Mouse (Mus musculus): Measurements from ENCODE around the gene 3100002H09Rik. TPM values are rescaled to one million over a fixed set of nuclear protein-coding genes. Genes with fewer than 3 reads are reported as not detected.

Gene 3100002H09Rik
- total RNA-seq, 2 experiments from 2014 or later = not detected

DNA sequence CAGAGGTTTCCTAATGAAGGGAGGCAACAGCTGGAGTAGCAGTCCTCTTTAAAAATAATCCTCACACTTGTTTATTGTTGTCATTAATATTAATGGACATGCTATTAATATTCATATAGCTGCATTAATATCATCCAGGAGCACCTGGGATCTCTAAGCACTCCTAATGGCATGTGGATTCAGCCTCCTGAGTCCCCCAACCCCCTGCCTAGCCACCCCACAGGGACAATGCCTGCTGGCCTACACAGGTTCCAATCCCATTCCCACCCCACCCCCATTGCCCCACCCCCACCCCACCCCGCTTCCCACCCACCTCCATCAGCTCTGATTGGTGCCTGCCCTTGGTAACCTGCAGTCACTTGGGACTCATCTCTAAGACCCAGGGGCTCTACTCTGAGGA, 6.0 kb upstream of the 3100002H09Rik start:
- intact Hi-C loops (cut with DNase I) = no loop called here
- DNase-seq = no peak

DNA sequence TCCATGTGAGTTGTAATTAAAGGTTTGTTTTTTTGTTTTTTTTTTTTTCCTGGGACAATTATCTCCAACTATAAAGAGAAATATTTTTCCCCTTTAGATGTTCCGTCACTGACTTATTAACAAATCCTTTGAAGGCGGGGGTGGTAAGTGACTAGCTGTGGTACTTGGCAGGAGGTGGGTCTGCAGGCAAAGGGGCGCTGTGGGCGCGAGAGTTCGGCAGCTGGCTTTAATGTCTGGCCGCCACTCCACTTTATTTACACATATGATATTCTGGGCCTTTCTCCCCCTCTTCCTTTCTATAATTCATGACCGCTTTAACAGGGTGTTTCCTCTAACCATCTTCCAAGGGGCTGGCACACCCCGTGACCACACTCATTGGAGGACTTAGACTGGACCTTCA, 5.4 kb upstream of the 3100002H09Rik start:
- intact Hi-C loops (cut with DNase I) = no loop called here
- DNase-seq = no peak

DNA sequence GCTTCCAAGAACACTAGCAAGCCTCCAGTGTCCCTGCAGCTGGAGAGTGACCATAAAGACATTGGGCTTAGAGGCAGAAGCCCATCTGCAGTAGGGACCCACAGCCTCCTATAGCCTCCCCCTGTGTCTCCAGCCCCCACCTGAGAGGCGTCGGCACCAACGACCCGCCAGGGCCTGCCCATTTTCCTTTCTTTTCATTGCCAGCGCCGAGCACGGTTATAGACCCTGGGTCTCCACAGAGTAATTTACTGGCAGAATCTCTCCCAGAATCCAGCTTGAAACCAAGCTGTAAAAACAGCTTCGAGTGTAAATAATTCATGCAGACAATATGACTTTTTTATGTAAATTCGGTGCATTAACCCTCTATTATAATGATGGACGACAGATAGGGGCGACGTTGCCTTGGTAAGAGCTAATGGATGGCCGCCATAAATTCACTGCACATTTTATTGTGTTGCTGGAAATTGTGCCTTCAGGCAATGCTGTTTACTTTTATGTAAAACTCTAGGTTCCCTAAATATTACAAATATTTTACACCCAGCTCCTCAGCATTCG, 4.9 kb upstream of the 3100002H09Rik start:
- intact Hi-C loops (cut with DNase I) = no loop called here
- DNase-seq = no peak

DNA sequence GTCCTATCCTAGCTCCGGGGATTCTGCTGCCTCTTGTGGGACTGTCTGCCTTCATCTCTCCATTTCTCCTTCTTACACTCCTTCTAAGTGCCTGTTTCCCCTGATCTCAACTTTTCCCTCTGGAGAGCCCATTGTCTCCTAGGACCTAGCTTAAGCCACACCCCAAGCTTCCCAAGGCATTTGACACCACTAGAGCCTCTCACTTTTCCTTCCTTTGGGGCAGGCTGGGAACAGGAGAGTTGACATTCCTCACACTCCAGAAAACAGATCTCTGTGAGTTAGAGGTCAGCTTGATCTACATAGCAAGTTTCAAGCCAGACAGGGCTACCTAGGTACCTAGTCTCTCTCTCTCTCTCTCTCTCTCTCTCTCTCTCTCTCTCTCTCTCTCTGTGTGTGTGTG, 3.6 kb upstream of the 3100002H09Rik start:
- intact Hi-C loops (cut with DNase I) = no loop called here

DNA sequence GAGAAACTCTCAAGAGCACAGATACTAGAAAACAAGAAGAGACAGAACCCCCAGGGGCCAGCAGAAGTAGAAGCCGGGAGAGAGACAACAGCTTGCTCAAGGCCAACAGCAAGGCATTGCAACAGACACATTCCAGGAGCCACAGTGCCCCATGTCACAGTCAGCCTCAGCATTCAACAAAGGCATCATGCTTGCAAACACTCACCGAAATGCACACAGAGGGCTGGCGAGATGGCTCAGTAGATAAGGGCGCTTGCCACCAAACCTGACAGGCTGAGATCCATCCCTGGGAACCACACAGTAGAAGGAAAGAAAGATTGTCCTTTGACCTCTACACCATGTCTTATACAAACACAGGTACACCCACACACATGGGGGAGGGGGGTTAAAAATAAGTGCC, 1.2 kb upstream of the 3100002H09Rik start:
- no peak for DNase-seq
- intact Hi-C loops (cut with DNase I) = no loop called here

More for the DNA sequence above, 3.6 kb upstream of the 3100002H09Rik start:
- no peak for DNase-seq

DNA sequence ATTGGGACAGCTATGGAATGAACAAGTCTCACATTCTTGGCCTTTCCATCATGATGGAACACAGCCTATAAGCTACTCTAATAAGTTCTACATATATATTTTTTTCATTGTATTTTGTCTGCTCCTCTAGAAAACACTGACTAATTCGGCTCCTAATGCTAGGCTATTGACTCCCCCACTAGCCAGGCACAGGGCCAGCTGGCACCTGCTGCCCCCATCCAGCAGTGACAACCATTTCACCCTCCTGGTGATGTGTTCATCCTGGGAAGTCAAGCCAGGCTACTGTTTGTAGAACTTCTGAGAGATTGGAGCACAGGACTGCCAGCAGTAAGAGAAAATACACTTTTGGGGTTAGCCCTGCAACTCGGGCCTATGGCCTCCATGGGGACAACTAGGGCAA, 537 bp downstream of the 3100002H09Rik start:
- intact Hi-C loops (cut with DNase I) = no loop called here
- peak in 1 of 2 experiments; percentile 19 for DNase-seq

DNA sequence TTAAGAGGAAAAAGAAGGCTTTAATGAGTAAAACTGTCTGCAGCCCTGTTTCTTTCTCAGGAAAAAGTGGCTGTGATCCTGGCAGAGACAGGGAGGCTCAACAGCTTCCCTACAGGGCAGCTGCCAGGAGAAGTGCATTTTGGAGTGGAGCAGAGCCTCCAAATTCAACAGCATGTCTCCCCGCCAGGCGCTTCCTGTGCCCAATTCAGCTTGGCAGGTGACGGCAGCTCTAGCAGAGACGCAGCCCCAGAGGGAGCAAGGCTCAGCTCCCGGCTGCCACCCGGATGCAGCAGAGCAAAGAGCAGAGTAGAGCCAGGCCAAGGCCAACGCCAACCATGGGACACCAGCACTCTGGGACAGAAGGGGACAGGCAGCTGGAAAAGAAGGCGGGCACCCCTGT, 3.4 kb downstream of the 3100002H09Rik start:
- intact Hi-C loops (cut with DNase I) = no loop called here
- no peak for DNase-seq

DNA sequence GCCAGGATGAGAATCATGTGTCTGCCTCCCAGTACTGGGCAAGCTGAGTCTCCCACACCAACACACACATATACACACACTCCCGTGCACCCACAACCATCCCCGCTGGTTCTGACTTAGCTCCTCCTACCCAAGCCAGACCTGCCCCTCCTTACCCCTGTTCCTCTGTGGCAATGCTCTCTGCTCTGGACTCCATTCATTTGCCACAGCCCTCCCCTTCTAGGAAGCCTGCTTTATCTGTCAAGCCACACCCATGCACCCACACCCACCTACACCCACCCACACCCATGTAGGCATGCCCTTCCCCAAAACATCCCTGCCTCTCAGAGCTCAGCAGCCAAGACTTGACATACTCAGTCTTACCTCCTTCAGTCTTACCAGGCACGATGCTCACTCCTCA, 4.4 kb downstream of the 3100002H09Rik start:
- intact Hi-C loops (cut with DNase I) = no loop called here
- DNase-seq = no peak

DNA sequence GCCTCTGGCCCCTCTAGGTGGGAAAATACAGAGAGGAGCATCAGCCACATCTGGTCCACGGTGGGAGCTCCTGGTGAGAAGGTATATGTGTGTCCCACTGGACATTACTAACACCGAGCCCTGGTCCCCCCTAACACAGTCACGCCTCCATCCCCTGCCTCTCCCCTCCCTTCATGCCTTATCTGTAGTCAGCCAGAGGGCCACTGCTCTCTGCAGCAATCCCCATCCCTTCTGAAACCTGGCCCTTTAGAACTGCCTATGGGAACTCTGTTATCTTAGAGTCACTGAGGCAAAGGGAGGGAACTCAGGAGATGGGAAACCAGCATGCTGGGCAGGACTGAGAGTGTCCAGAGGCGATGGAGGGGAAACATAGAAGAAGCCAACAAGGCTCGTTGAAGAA, 5.3 kb downstream of the 3100002H09Rik start:
- intact Hi-C loops (cut with DNase I) = no loop called here
- no peak for DNase-seq

DNA sequence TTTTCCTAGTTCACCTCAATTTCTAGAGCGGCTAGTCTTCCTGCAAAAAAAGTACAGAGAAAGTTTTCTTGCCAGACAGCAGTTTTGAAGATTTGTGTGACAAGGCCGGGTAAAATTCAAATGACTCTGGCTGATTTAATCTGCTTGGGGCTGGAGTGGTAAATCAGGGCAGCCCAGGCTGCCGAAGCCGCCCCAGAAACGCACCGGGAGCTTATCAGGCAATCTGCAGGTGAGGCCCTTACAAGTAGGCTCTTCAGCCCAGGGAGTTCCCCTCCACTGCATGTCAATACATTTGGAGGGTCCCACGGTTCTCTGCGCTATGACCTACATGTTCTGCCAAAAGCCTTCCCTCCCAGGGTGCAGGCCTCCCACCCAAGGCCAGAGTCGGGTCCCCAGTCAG, 6.9 kb downstream of the 3100002H09Rik start:
- no peak for DNase-seq
- intact Hi-C loops (cut with DNase I) = no loop called here

DNA sequence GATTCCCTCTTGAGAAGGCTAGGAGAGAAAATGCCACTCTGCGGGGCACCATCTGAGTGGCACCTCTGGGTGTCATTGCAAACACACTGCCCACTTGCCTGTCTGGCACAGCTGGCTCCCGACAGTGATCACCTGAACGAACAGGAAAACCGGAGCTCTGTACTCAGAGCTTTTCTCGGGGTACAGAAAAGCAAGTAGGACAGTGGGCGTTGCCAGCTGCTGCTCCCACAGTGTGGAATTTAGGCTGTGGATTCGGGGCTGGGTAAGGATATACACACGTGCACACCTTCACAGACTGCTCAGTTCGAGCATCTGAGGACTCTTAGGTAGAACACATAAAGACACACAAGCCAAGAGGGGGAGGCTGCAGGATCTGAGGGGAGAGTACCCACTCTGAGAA, 14.7 kb downstream of the 3100002H09Rik start:
- intact Hi-C loops (cut with DNase I) = no loop called here
- DNase-seq = no peak

DNA sequence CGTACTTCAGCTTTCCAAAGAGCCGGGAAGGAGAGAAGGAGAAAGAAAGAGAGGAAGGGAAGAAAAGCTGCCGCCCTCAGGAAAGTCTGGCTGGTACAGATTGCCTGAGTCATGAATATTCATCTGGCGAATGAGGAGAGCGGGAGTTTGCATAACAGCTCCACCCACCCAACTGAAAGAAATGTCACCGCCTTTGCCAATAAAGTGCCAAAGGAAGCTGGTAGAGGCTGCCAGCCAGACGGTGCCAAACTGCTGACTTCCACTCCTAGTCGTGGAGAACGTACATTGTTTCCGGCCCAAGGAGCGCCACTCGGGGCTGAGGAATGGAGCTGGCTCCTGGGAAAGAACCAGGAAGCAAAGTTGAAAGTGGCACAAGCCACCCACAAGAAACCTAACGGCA, 15.7 kb downstream of the 3100002H09Rik start:
- intact Hi-C loops (cut with DNase I) = no loop called here
- peak in 1 of 2 experiments; percentile 23 for DNase-seq

DNA sequence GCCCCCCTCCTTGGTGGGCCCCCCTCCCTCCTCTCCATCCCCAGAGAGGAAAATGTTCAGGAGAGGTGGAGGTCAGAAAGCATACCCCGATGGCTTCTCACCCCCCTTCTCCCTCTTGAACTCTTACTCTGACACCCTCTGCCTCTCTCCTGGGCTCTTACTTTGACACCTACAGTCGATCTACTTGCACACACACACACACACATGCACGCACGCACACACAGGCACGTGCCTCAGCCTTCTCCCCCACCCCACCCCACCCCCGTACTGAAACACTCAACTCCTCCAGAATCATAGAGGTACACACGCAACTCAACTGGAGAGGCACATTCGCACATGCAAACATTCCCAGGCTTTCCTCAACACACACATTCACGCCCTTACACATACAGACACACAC, 16.9 kb downstream of the 3100002H09Rik start:
- intact Hi-C loops (cut with DNase I) = no loop called here
- DNase-seq = no peak

DNA sequence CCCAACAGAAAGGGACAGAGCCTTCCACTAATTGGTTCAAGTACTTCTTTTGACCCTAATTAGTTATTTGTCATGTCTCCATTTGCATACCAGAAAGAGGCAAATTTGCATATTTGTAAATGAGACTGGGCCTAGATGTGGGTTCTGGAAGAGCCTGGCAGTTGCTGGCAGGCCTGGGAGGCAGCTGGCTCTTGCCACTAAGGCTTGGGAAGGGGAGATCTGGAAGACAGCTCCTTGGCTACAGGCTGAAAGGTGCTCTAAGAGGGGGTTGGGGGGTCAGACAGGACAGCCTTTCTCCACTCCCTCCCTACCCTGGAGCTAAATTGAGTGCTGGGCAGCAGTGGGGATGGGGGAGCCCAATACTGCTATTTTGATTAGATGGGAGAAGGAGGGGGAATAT, 17.4 kb downstream of the 3100002H09Rik start:
- no peak for DNase-seq
- intact Hi-C loops (cut with DNase I) = no loop called here

DNA sequence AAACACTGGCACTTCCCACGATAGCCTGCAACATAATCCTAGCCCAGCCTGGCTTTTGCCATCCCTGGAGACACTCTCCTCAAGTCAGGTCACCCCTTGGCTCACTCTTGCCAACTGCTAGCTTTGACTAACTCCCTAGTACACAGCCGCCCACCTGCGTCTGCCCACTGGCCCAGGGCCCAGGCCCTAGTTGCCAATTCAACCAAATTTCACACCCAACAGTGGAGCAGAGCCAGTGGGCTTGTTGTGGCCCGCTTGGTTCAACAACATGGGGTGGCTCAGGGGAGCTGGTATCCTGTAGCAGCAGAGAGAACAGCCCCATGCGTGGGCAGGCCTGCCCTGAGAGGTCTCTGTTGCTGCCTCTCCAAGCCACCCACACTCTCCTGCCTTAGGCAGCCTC, 18.4 kb downstream of the 3100002H09Rik start:
- no peak for DNase-seq
- intact Hi-C loops (cut with DNase I) = no loop called here

DNA sequence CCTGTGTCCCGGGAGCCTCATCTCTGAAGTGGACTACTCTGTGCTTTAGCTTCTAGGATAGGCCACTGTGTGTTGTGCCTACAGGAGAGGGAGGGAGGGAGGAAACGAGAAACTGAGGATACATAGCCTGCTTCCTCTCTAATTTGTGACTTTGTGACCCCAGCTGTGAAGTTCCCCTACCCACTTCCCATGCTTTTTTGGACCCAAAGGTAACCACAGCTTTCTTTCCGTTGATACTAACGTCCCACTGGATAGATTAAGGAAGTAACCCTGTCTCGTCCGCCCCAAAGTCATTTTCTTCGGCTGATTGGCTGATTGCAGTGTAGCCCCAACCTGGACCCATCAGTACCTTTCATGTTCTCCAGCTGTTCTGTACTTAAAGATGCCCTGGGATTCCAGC, 29.9 kb downstream of the 3100002H09Rik start:
- no peak for DNase-seq
- intact Hi-C loops (cut with DNase I) = no loop called here

DNA sequence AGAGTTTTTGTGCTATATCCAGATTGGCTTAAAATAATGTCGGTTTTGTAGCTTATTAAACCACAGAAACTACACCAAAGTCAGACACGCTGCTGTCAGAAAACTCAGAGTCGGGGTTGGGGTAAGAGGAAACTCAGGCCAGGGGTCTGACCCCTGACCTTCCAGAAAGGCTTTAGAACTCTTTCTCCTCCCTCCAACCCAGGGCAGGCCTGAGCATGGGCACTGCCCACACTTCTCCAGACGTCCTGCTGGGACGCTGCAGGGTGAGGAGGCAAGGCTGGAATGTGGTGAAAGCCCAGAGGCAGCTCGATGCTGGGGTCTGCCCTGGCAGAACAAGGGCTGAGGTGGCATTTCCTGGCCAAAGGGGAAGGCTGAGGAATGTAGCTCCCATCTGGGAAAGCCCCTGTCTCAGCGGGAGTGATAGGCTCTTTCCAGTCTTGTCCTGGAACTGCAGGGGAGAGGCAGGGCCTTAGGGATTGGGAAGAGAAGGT, 34.6 kb downstream of the 3100002H09Rik start:
- intact Hi-C loops (cut with DNase I) = no loop called here
- peak in 1 of 2 experiments; percentile 15 for DNase-seq

DNA sequence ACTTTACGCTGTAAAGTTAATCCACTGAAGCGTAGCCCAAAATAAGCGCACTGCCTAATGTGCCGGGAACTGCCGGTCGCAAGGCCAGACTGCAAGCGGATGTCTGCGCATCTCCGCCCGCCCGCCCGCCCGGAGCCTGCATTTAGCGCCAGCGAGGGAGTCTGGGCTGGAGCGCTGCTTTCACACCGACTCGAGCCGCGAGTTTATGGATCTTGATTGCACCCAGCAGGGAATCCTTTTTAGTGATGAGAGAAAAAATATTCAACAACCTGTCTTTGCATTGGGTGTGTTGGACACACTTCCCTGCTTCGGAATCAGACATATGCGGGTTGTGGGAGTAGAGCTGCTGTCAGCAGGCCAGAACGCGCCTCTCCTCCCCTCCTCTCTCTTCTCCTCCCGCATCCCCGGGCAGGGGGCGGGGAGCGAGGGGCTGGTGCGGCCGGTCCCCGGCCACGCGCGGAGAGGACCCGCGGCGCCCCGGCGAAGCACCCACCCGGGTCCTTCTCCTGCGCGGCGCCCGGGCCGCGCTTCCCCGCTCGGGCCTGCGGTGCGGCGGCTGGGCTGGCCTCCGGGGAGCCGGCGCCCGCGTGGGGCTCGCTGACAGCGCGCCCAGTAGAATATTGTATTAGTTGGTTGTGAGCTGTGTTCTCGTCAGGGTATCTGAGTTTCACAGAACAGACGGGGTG, 35.2 kb downstream of the 3100002H09Rik start:
- intact Hi-C loops (cut with DNase I) = no loop called here
- peak; percentile 13 to 28 for DNase-seq

DNA sequence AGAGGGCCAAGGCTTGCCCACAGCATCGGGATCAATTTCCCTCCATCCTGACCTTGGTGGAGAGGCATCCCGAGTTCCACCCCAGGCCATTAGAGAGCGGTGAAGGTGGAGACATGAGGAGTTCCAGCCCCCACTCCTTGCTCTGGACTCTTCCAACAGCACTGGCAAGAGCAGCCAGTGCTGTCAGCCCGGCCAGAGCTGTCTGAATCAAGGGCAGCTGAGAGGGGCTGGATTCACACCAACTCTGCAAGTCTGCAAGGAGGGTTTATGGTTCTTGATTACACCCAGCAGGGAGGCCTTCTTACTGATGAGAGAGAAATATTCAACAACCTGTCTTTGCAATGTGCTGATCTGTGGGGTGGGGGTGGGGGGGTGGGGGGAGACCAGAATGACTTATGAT, 37.0 kb downstream of the 3100002H09Rik start:
- DNase-seq = peak; percentile 40
- intact Hi-C loops (cut with DNase I) = no loop called here

DNA sequence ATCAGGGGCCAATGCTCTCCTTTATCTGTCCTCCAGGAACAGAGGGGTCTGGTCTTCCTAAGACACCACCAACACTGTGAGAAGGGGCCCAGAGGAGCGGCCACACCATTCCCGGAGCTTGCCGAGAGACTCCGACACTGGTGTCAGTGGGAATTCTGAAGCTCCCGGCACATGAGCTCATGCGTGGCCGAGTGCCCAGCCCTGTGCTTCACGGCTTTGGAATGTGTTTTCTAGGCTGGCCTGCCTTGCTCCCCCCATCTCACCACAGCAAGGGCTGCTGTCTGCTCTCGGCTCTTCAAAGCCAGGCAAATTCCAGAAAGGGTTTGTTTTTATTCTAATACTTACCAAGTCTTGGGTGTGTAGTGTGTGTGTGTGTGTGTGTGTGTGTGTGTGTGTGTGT, 39.6 kb downstream of the 3100002H09Rik start:
- intact Hi-C loops (cut with DNase I) = no loop called here
- DNase-seq = peak; percentile 82 to 88

DNA sequence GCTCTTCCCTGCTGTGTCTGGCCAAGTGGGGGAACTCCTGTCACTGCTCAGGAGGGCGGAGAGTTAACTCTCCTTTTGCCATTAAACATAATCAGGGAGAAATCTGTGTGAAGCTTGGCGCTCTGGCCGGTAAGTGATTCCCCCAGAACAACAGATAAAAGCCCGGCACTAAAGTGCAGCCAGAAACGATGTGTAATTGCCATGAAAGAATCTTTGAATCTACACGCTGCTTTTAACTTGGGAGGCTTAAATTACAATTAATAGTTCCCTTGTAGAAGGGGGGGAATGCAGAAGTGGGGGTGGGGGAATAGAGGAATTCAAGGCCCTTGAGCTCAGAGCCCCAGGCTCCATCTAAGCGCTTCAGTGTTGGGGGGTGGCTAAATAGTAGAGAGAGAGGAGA, 40.9 kb downstream of the 3100002H09Rik start:
- DNase-seq = no peak
- intact Hi-C loops (cut with DNase I) = no loop called here

DNA sequence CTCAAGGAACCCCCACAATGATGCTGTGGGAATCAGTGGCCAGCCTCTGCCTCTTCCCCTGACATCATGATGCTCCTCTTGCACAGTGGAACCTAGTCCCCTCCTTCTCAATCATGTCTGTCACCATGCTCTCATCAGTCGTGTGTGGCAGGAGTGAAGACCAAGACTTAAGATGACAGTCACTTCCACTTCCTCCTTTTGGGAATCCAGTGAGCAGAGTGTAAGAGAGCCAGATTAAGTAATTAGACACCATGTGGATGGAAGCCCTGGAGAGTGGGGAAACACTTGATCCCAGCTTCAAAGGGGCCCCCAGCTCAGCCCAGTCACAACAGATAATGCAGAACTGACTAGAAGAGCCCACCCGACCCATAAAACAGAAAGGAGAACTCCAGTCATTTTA, 47.2 kb downstream of the 3100002H09Rik start:
- no peak for DNase-seq
- intact Hi-C loops (cut with DNase I) = no loop called here
